Comparison of ENCODE assay signal across 21 mouse cellular contexts in genomic region chr6:146611385-146611784, GRCm38 (mm10). TPM values are rescaled to one million over a fixed set of nuclear protein-coding genes. Genes with fewer than 3 reads are reported as not detected.
A peak's percentile ranks its signal among the peaks of the same experiment; 100 is the strongest.
DNase-seq lines count a peak whose midpoint lies in the region; ATAC-seq lines count a peak whose summit lies in the region.
"Had no signal": no experiment of that assay in that cellular context is flagged by ENCODE, and none has a peak within 500 bp of the region (broad histone marks: within the 10 kb centered on the region; RNA-seq: fewer than 3 reads in every experiment).

No protein-coding gene starts in this region.

- WGBS in kidney, embryonic 15.5 days: 72% methylated on average over 6 of the region's 6 CpGs
- 43% methylated on average over 6 of the region's 6 CpGs for WGBS in liver, embryonic 12.5 days (ENCODE audit: insufficient replicate concordance)

- peaks cover 75% of the 10 kb centered on the region for H3K36me3 ChIP-seq in kidney, embryonic 15.5 days
- H3K36me3 ChIP-seq in liver, embryonic 12.5 days: peaks cover 91% of the 10 kb centered on the region

- no peak overlapping the region for H3K4me3 ChIP-seq in kidney, embryonic 15.5 days (replicated peaks)
- H3K4me3 ChIP-seq in liver, embryonic 12.5 days: 0 out of 2 replicates have a peak overlapping the region, but pooled peaks have one; percentile 9
- H3K4me3 ChIP-seq: embryonic facial prominence, embryonic 12.5 days; forebrain, embryonic 10.5 days; midbrain, embryonic 15.5 days had no signal

- no peak overlapping the region for H3K9ac ChIP-seq in kidney, embryonic 15.5 days
- H3K9ac ChIP-seq in liver, embryonic 12.5 days: peak overlapping the region; percentile 71
- H3K9ac ChIP-seq: embryonic facial prominence, embryonic 12.5 days; midbrain, embryonic 15.5 days had no signal

- no peak for DNase-seq in kidney, adult 11 months
- peak; percentile 56 for DNase-seq in c-Kit-positive CD71-positive TER-119-positive erythroid progenitor cells, embryonic 14.5 days (ENCODE audit: low spot score)
- DNase-seq in adrenal gland, adult 8-10 months: no peak
- DNase-seq in left cerebral cortex, postnatal 36 days (ENCODE audit: low spot score in 2 of 2): no peak
- DNase-seq: adrenal gland, postnatal 14 days; B cell, adult 2 months; cerebellum, postnatal 25 days; gastrocnemius, postnatal 10 days; kidney, adult 9 months; kidney, postnatal 4 days; lung, adult 18-20 months; lung, postnatal 4 days; right cerebral cortex, postnatal 4 days; thymus, adult 2 months had no signal

- no peak overlapping the region for H3K27ac ChIP-seq in kidney, embryonic 15.5 days
- H3K27ac ChIP-seq in liver, embryonic 12.5 days: peak overlapping the region; percentile 98
- H3K27ac ChIP-seq: embryonic facial prominence, embryonic 12.5 days; forebrain, embryonic 10.5 days; hindbrain, postnatal 0 days; midbrain, embryonic 15.5 days had no signal

- H3K4me1 ChIP-seq in kidney, embryonic 15.5 days: no peaks in the 10 kb centered on the region
- H3K4me1 ChIP-seq in liver, embryonic 12.5 days: peaks cover 58% of the 10 kb centered on the region
- H3K4me1 ChIP-seq: embryonic facial prominence, embryonic 12.5 days; forebrain, embryonic 10.5 days; midbrain, embryonic 15.5 days had no signal

- ATAC-seq in kidney, embryonic 15.5 days (replicated peaks; ENCODE audit: low FRiP score): peak; percentile 77
- peak; percentile 91 for ATAC-seq in liver, embryonic 12.5 days
- ATAC-seq in megakaryocyte-erythroid progenitor cell, adult 5-6 weeks (replicated peaks; ENCODE audit: low FRiP score, low TSS enrichment, poor library complexity, severe bottlenecking): peak; percentile 91
- ATAC-seq: hindbrain, postnatal 0 days; midbrain, embryonic 15.5 days had no signal

- H3K4me2 ChIP-seq in kidney, embryonic 15.5 days: no peak overlapping the region
- H3K4me2 ChIP-seq in liver, embryonic 12.5 days: peak overlapping the region; percentile 66
- H3K4me2 ChIP-seq: embryonic facial prominence, embryonic 12.5 days; midbrain, embryonic 15.5 days had no signal

- H3K9me3 ChIP-seq in kidney, embryonic 15.5 days (replicated peaks): no peaks in the 10 kb centered on the region
- no peaks in the 10 kb centered on the region for H3K9me3 ChIP-seq in liver, embryonic 12.5 days (replicated peaks)
- H3K9me3 ChIP-seq: embryonic facial prominence, embryonic 12.5 days; forebrain, embryonic 10.5 days; midbrain, embryonic 15.5 days had no signal

- intact Hi-C loops in left cerebral cortex, postnatal 36 days (cut with DNase I): no loop called here

- no peaks in the 10 kb centered on the region for H3K27me3 ChIP-seq in kidney, embryonic 15.5 days
- no peaks in the 10 kb centered on the region for H3K27me3 ChIP-seq in liver, embryonic 12.5 days (replicated peaks)
- H3K27me3 ChIP-seq: embryonic facial prominence, embryonic 12.5 days; midbrain, embryonic 15.5 days had no signal

RNA-seq across cellular contexts. Expression of gene Med21, which starts 31.0 kb away (rescaled TPM):
- polyA plus RNA-seq in kidney, embryonic 15.5 days (2015; fragmentation: Nextera tagmentation; extraction: Ambion mirVana): 137 and 154 TPM in 2 replicates
- 72.8 and 77.8 TPM in 2 replicates for polyA plus RNA-seq in liver, embryonic 12.5 days (2016; fragmentation: Nextera tagmentation; extraction: Ambion mirVana)
- total RNA-seq in megakaryocyte-erythroid progenitor cell, adult 5-6 weeks (2014; fragmentation: Nextera tagmentation): 70.8 and 85.1 TPM in 2 replicates
- 83.8 and 89.7 TPM in 2 replicates for total RNA-seq in megakaryocyte-erythroid progenitor cell, adult 5-6 weeks (2017)
- total RNA-seq in adrenal gland, adult 8-10 months (2022): 10 to 100 TPM; 59.0 to 79.5 (median 69.0) TPM
- total RNA-seq in left cerebral cortex, postnatal 36 days (2021): 10 to 100 TPM; 39.1 to 43.6 TPM

RNA-seq across cellular contexts. Expression of gene Tm7sf3, which starts 31.2 kb away (rescaled TPM):
- polyA plus RNA-seq in kidney, embryonic 15.5 days (2015; fragmentation: Nextera tagmentation; extraction: Ambion mirVana): 36.5 and 37.0 TPM in 2 replicates
- 40.5 TPM in 2 replicates for polyA plus RNA-seq in liver, embryonic 12.5 days (2016; fragmentation: Nextera tagmentation; extraction: Ambion mirVana)
- total RNA-seq in megakaryocyte-erythroid progenitor cell, adult 5-6 weeks (2014; fragmentation: Nextera tagmentation): 47.6 and 57.4 TPM in 2 replicates
- 60.9 and 68.3 TPM in 2 replicates for total RNA-seq in megakaryocyte-erythroid progenitor cell, adult 5-6 weeks (2017)
- total RNA-seq in adrenal gland, adult 8-10 months (2022): 10 to 100 TPM; 46.1 to 69.9 (median 58.5) TPM
- total RNA-seq in left cerebral cortex, postnatal 36 days (2021): 10 to 100 TPM; 27.2 to 31.5 TPM

RNA-seq across cellular contexts. Expression of gene Ints13, which starts 33.8 kb away (rescaled TPM):
- 82.7 and 87.4 TPM in 2 replicates for polyA plus RNA-seq in kidney, embryonic 15.5 days (2015; fragmentation: Nextera tagmentation; extraction: Ambion mirVana)
- polyA plus RNA-seq in liver, embryonic 12.5 days (2016; fragmentation: Nextera tagmentation; extraction: Ambion mirVana): 50.9 and 52.2 TPM in 2 replicates
- total RNA-seq in megakaryocyte-erythroid progenitor cell, adult 5-6 weeks (2014; fragmentation: Nextera tagmentation): 119 and 125 TPM in 2 replicates
- 173 and 221 TPM in 2 replicates for total RNA-seq in megakaryocyte-erythroid progenitor cell, adult 5-6 weeks (2017)
- total RNA-seq in adrenal gland, adult 8-10 months (2022): 10 to 100 TPM; 30.0 to 55.3 (median 40.2) TPM
- total RNA-seq in left cerebral cortex, postnatal 36 days (2021): 10 to 100 TPM; 26.8 to 43.6 TPM

RNA-seq across cellular contexts. Expression of gene Fgfr1op2, which starts 34.4 kb away (rescaled TPM):
- 85.5 and 87.8 TPM in 2 replicates for polyA plus RNA-seq in kidney, embryonic 15.5 days (2015; fragmentation: Nextera tagmentation; extraction: Ambion mirVana)
- 103 and 107 TPM in 2 replicates for polyA plus RNA-seq in liver, embryonic 12.5 days (2016; fragmentation: Nextera tagmentation; extraction: Ambion mirVana)
- total RNA-seq in megakaryocyte-erythroid progenitor cell, adult 5-6 weeks (2014; fragmentation: Nextera tagmentation): 127 and 129 TPM in 2 replicates
- 205 and 208 TPM in 2 replicates for total RNA-seq in megakaryocyte-erythroid progenitor cell, adult 5-6 weeks (2017)
- 100 to 1,000 TPM in 3 of 4 experiments, 10 to 100 TPM in 1; 96.5 to 112 (median 105) TPM for total RNA-seq in adrenal gland, adult 8-10 months (2022)
- 100 to 1,000 TPM in 1 of 2 experiments, 10 to 100 TPM in 1; 98.7 to 113 TPM for total RNA-seq in left cerebral cortex, postnatal 36 days (2021)
